Mouse (Mus musculus) myocyte (in vitro differentiated cells): ENCODE results near the gene Zfp839.

ENCODE experiments used
- MYOD1 ChIP-seq, 3 experiments: IDR thresholded peaks; one replicate each; pipeline ENCODE4 v1.6.1; 2011; ENCODE audit warnings: control low read depth in 2 of 3, low read depth in 2 of 3, mild to moderate bottlenecking in 2 of 3, moderate library complexity in 1 of 3; ENCODE audit not compliant: insufficient read length in 2 of 3, control insufficient read depth in 1 of 3
- POLR2A ChIP-seq: IDR thresholded peaks from one replicate; pipeline ENCODE4 v1.6.1; 2011; ENCODE audit warnings: low read depth, mild to moderate bottlenecking, control low read depth, moderate library complexity; ENCODE audit not compliant: insufficient read length
- TCF12 ChIP-seq: IDR thresholded peaks from one replicate; pipeline ENCODE4 v1.6.1; 2011; ENCODE audit warnings: mild to moderate bottlenecking, control low read depth; ENCODE audit not compliant: poor library complexity, insufficient read depth, severe bottlenecking
- USF1 ChIP-seq: IDR thresholded peaks from one replicate; pipeline ENCODE4 v1.6.1; 2011; ENCODE audit warnings: low read depth, mild to moderate bottlenecking, control low read depth, moderate library complexity

GRCm38 (mm10) chr12:110903536-110903935, 53.5 kb downstream of the Zfp839 start:
- TF ChIP-seq MYOD1 (IDR thresholded peaks at IDR 0.05; ENCODE audit: control insufficient read depth in 1 of 3, insufficient read length in 2 of 3, low read depth in 2 of 3) (no peak), POLR2A (no peak), USF1 (no peak), TCF12 (no peak)
